Mouse (Mus musculus) frontal cortex, postnatal 25 days (tissue): Measurements from ENCODE around the gene Cenpx.

Experiments
- DNase-seq, 2 experiments: peaks; one replicate each; pipeline ENCODE4 v3.0.0; 2022; ENCODE audit warnings: low spot score in 2 of 2

Gene Cenpx

DNA sequence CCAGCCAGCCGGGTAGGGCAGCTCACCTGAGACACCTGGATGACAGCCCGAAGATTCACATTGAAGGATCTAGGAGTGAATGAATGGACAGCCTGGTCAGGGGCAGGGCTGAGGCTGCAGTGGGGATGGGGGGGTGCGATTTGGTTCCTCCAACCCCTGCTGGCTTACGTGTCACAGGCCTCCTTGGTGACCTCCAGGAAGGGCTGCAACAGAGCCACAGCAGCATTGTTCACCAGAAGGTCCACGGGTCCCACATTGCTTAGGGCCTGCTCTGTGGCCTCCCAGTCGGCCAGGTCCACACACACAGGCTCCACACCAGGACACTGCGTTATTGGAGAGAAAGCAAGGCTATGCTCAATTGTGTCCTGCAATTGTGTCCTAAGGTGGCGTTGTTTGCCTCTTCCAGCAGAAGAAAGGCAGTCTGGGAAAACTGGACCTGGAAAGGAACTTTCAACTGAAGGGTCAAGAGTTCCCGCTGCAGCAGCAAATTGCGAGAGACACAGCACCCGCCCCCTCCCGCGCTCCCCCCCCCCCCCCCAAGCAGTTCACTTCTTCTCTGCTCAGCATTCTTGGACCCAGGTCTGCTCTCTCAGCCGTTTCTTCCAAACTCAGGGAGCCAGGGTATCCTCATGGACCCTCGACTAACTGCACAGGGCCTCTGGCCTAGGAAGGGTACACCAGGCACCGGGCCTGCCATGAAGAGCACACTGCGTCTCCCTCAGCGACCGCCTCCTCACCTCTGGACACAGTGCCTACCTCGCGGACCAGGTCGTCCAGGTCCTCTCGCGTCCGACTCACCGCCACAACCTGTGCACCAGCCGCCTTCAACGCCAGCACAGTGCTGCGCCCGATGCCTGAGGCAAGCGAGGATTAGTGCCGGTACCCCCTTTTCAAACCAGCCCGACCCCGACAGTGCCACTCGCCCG lies 13.0 kb upstream of the Cenpx start:
- DNase-seq, result no peak

DNA sequence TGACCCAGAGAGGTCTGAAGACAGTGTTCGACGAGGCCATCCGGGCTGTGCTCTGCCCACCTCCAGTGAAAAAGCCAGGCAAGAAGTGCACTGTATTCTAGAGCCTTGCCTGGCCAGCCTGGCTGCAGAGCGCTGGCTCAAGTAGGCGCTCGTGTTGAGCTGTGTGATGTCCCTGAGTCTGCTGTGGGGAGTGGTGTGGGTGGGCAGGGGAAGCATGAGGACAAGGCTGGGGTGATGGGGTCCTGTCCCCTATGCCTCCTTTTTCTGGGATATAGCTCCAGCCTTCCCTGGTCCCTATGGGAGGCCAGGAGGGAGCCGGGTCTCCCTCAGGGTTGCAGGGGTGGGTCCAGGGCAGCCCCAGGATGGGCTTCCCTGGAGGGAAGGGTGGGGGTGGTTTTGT lies 10.0 kb upstream of the Cenpx start:
- DNase-seq, result no peak

DNA sequence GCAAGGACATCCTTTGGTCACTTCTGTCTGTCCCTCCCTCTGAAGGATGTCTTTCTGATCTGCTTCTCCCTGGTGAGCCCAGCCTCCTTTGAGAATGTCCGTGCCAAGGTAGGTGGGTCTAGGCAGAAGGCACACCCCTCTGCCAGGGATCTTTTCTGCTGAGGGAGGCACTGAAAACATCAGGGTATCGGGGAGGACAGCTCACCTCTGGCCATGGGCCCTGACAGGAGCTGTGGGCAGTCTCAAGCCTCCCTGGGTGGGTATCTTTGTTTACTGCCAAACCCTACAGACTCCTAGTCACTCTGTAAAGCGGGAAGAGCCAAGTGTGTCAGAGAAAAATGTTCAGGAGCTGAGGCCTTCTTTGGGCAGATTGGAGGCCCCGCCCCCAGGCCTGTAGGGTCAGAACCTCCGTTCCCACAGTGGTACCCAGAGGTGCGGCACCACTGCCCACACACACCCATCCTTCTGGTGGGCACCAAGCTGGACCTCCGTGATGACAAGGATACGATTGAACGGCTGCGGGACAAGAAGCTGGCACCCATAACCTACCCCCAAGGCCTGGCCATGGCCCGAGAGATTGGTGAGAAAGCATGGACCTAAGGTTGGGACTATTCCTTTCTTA lies 9.3 kb upstream of the Cenpx start:
- DNase-seq, result no peak

DNA sequence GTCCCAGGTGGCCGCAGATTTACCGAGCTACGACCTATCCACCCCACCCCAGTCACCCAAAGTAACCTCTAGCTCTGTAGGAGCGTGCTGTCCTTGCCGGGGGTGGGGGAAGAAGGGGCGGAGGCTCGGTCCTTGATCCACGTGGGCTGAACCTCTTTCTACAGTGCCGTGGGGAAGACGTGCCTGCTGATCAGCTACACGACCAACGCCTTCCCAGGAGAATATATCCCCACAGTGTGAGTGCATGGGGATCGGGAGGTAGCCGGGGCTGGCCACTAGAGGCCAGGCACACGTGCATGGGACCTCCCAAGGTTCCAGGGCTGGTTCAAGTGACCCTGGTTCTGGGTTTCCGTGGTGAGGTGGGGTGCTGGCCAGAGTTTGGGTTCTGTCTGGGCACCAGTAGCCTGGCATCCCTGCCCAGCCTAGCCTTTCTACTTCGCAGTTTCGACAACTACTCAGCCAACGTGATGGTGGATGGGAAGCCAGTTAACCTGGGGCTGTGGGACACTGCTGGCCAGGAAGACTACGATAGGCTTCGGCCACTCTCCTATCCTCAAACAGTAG lies 8.6 kb upstream of the Cenpx start:
- no peak for DNase-seq

DNA sequence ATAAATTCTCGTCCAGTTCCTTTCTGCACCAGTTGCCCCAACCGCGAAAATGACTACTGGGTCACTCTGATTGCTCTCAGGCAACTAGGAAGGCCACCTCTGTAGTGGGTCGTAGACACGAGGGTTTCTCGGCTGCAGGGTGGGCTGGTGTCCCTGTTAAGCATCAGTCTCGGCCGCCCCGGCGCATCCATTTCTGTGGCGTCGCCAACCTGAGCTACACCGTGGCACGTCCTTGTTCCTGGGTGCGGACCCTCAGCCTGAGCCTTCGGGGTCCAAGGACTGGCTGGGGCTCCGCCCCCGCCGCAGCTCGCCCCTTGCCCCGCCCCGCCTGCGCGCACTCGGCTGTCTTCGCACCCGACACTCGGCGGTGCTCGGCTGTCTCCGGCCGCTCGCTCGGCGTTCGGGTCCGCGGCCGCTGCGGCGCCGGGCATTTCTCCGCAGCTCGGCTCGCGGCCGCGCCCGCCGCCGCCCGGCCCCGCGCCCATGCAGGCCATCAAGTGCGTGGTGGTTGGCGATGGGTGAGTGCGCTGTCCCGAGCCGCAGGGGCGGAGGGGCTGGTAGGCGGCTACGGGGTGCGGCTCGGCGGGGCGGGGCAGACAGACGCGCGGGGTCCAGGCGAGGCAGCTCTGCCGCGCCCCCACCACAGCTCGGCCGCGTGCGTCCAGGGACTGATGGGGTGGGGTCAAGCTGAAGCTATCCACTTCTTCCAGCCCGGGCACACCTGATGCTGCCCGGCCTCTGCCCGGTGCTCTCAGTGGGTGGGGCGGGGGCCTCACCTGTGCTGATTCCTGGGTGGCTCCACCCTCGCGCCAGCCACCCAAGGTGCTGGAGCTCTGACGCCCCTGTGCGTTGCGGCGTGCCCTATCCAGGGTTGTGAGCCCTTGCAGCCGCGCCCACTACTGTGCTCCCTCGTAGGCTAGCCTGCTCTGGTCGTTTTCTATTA lies 7.9 kb upstream of the Cenpx start, which contains the start of gene Rac3:
Gene Rac3, plus strand, starts transcription at position 347 of the 943 bp plus-strand sequence.
- DNase-seq, result peak in 1 of 2 experiments; percentile 43

DNA sequence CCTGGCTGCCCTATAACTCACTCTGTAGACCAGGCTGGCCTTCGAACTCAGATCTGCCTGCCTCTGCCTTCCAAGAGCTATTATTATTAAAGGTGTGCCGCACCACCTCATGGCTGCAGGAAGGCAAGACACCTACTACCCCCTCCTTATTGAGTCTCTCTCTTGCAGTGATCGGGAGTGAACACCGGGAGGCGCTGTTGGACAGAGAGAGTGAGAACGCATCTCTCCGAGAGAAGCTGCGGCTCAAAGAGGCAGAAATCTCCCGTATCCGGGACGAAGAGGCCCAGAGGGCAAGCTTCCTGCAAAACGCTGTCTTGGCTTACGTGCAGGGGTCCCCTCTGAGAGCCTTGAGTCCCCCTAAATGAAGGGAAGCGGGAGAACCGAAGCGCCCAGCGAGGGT lies 6.9 kb upstream of the Cenpx start:
- DNase-seq, result peak; percentile 81

DNA sequence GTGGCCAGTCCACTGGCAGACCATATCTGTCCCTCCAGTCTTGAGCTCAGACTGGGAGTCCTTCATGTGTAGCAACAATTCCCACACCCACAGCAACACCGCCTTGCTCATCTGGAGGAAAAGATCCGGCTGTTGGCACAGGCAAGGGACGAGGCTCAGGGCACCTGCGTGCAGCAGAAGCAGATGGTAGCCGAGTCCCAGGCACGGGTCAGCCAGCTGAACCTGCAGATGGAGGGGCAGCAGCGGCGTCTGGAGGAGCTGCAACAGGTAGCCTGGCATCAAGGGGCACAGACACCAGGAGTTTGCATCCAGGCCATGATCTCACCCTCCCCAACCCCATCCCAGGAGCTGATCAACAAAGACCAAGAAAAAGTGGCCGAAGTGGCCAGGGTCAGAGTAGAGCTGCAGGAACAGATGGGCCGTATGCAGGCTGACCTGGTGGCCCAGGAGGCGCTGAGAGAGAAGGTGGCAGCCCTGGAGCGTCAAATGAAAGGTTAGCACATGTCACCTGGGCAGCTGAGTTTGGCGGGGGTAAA lies 6.4 kb upstream of the Cenpx start:
- no peak for DNase-seq

DNA sequence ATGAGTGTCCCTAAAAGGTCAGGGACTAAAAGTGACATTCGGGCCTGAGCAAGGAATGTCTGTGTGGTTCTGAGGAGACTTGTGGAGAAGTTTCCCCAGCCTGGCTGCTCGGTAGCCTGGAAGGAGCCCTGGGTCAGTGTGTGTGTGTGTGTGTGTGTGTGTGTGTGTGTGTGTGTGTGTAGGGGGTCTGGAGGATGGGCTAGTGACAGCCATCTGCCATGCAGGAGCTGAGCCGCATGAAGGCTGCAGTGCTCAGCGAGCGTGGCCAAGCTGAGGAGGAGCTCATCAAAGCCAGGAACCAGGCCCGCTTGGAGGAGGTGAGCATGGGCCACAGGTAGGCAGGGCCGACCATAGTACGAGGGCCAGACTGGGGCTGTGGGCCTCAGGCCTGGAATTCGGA lies 5.7 kb upstream of the Cenpx start:
- DNase-seq, result no peak

DNA sequence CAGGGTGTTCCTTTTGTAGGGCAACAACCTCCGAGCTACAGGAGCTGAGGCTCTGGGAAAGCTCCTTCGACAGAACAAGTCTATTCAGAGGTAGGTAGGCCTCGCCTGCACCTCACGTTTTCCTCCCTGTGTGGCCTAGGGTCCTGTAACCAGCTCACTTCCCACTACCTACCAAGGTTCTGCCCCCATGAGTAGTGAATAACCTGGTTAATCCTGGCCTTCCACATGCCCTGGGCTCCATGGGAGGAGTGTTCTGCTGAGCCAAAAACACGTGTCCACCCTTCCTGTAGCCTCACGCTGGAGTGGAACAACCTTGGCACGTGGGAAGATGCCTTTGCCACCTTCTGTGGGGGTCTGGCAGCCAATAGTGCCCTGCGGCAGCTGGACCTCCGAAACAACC lies 1.6 kb upstream of the Cenpx start:
- DNase-seq, result no peak

DNA sequence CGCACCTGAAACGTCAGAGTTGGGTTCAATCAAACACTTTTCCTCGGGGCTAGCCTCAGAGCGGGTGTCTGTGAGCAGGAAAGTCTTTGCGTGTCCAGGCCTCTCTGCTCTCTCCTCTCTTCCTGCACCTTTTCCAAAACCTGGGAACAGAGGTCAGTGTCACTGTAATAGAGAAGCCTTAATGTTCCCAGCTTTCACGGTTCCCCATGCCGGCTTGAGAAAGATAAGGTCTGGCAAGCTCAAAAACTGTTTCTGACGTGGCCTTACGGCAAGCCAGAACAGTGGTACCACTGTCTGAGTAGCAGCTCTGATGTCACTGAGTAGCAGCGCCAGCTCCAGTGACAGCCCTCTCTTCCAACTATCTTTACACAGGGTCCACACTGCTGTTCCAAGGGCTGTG lies 1.0 kb upstream of the Cenpx start:
- no peak for DNase-seq

DNA sequence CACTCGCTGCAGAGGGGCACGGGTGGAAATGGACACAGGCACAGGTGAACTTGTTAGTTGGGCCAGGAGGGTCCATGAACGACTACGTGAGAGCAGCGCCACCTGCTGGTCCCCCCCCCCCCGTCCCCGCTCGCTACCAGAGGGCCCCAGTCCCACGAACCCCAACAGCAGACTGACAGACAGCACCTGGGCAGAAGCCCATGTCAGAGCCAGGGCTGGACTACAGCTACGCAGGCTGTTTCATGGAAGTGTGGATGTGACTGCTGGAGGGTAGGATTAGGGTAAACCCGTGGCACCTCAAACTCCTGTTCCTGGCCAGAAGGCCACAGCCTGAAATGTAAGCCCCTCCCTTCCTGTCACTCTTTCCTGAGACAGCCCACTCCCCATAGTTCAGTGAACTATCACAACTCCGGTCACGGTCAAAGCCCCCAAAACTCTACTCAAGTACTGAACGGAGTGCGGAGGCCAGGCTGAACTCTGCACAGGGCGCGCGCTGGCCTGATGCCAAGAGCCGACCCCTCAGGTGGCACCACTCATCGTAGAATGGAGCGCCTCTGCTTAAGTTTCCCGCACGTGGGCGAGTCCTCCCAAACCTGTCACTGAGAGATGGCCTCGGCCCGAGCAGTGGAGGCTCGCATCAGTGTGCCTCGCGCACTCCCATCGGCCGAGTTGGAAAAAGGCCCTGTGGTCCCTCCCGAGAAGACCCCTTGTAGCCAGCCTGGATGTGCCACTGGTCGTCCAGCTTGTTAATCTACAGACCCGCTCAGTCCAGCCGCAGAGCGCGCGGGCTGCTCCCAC lies 568 bp downstream of the Cenpx start:
- DNase-seq, result peak in 1 of 2 experiments; percentile 50

DNA sequence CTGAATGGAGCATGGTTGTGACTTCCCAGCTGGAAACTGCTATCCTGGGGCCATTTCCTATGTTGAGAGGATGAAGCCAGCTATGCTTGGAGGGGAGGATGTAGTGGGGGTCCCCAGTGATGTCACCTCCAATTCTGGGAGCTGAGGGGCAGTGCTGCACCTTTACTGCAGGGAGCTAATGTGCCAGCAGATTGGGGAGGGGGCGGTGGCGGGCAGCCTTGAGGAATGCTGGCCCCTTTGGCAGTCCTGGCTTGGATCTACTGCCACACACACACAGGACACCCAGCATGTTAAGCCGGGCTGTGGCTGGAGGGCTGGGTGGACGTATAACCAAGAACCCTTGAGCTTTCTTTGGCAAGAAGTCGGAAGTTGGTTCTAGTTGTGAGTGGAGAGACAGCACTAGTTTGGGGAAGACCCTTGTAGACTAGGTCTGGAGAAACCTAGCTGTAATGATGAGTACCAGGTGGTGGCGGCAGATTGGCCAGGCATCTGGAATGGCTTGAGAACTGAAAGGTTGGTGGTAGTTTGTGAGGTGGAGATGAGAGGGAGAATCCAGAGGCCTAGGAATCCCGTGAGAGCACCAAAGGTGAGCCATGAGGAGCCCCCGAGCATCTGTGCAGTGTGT lies 1.4 kb downstream of the Cenpx start:
- no peak for DNase-seq

DNA sequence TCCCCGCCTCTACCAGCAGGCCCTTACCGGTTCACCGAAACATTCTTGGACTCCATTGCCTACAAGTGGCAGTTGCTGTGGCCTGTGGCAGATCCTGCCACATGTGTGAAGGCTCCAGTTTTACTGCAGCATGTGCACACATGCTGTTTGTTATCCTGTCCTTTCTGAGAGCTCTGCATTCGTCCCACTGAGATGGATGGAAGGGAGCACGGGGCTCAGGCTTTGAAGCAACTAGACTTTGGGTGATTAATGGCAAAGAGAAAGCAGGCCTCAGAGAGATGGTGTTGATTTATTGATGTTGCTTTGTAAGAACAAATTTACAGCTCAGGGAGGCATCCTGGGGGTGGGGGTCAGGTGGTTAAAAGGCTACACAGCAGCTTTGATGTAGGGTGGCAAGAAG lies 2.9 kb downstream of the Cenpx start:
- no peak for DNase-seq

DNA sequence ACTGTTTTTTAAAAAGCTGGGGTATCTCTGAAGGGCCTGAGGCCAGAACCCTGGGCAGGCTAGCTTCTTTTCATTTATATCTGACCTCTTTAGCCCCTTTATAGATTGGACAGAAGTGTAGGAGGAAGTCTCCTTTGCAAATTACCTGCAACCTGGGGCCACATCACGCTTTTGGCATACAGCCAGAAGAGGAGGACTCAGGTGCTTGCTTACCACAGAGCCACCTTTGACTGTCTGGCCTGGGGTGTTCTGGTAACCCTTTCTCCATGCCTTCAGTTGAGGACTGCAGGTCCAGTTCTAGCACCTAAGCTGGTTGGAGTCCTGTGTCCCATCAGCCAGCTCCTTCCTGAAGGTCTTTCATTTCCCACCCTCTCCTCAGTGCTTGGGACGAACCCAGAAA lies 4.0 kb downstream of the Cenpx start:
- DNase-seq, result no peak

DNA sequence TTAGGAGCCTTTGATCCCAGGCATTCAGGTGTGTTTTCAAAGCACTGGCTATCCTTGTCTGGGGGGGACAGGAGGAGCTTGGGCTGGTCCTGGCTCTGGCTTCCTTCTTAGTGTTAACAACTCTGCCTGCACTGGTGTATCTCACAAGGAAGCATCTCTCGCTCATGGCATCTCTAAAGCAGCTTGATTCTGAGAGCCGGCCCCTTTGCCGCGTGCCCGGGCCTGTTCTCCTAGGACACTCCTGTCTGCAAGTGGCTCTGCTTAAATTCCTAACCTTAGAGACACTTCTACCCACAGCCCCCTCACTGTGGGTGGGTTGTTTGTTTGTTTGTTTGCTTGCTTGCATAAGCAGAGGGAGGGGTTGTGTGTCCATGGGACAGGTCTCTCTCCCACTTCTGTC lies 5.6 kb downstream of the Cenpx start:
- DNase-seq, result no peak

DNA sequence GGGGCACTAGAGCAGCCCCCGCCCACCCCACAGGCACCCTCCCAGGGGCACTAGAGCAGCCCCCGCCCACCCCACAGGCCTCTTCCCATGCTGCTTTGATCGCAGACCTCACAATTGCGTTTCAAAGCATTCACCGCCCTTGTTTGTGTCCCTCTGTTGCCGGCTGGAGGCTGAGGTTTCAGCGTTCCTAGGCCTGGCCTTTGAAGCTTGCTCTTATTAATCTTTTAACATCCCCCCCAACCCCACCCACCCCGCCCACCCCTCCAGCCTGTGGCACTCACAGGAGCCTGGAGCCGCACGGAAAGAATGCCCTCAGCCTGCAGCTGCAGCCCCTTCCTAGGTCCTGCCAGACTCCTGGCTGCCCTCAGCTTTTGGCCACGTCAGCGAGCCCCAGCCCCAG lies 6.3 kb downstream of the Cenpx start:
- no peak for DNase-seq

DNA sequence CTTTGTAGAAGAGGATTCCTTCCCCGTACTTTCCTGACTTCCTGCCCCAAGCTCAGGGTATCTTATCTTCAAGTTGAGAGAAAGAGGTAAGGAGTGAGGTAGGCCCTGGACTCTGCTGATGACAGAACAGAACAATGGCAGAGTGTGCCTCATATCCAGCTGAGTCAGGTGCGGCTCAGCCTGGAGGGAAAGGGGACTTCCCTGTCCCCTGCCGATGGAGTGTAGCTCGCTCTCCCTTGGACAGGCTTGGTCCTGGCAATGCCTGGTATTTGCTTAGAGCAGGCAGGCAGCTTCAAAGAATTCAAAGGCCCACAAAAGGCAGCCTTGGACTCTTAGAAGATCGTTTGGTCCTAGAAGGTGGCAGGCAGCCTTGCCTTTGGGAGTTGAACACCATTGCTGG lies 7.4 kb downstream of the Cenpx start:
- no peak for DNase-seq

DNA sequence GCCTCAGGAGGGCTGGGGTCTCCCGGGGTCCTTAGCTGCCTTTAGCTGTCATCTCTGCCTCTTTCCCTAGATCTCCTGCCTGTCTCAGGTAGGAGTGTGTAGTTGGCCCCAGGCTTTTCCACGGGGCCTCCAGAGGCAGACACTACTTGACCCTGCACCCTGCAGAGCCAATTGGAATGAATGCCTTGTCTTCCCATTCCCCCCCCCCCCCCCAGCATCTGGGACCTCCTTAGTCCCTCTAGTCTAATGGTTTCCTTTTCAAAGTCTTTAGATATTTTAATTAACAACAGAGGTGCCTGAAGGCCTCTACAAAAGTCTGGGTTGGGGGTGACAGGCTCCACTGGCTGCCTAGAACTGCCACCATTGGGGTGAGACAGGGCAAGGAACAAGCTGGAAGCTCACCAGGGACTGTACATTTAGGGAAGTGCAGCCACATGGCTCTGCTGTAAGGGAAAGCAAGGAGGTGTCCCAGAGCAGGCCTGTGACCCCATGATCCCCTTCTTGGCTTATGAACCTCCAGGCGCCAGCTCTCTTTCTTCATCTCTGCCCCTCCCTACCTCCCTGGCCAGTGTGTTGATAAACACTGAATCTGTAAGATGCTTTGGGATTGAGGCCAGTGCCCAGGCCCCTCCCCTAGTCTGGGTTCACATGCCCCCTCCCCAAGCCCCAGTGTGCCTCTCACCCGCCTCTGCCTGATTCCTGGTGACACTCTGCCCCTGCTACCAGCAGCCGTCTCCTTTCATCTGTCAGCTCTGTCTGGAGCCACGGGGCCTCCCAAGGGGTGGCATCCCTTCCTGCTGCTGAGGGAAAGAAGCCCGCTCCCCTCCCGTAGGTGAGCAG lies 8.8 kb downstream of the Cenpx start:
- DNase-seq, result no peak

DNA sequence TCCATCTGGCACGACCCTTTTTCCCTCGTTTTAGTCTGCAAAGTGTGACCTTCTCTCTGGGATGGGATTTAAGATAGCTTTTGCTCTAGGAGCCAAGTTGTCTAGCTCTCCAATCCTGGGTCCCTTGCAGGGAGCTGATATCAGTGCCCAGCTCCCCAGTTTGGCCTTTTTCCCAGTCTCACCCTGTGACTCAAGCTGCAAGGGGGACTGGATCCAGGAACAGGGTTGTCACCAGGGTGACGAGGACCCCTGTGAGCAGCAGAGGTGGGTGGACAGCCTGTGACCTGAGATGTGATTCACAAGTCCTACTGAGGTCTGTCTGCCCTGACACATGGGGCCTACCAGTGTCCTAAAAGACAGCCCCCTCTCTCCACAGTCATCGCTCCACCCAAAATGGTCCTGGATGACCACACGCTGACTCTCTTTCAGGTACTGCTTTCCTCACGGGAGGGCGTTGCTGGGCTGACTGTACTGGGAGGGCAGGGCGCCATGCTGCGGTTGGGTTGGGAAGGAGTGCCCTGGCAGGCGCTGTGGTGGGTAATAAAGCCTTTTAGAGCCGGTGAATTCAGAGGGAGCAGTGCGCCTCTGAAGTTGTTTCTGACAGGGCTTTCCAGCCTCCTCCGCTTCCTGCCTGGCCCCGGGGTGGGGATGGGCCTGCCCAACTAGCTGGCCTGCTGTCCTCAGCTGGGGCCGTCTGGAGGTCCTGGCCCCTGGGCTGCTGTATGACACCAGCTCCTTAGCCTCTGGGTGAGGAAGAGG lies 9.7 kb downstream of the Cenpx start:
- no peak for DNase-seq
